Mouse (Mus musculus) lung, postnatal 0 days (tissue): ENCODE data around the gene Mrps11.

Experiments
- CTCF ChIP-seq: IDR thresholded peaks from 2 replicates; pipeline ENCODE4 v1.5.1; 2016; ENCODE audit warnings: antibody characterized with exemption, mild to moderate bottlenecking
- EP300 ChIP-seq: IDR thresholded peaks from 2 replicates; pipeline ENCODE4 v1.6.1; 2016; ENCODE audit warnings: antibody characterized with exemption, mild to moderate bottlenecking, control low read depth

DNA sequence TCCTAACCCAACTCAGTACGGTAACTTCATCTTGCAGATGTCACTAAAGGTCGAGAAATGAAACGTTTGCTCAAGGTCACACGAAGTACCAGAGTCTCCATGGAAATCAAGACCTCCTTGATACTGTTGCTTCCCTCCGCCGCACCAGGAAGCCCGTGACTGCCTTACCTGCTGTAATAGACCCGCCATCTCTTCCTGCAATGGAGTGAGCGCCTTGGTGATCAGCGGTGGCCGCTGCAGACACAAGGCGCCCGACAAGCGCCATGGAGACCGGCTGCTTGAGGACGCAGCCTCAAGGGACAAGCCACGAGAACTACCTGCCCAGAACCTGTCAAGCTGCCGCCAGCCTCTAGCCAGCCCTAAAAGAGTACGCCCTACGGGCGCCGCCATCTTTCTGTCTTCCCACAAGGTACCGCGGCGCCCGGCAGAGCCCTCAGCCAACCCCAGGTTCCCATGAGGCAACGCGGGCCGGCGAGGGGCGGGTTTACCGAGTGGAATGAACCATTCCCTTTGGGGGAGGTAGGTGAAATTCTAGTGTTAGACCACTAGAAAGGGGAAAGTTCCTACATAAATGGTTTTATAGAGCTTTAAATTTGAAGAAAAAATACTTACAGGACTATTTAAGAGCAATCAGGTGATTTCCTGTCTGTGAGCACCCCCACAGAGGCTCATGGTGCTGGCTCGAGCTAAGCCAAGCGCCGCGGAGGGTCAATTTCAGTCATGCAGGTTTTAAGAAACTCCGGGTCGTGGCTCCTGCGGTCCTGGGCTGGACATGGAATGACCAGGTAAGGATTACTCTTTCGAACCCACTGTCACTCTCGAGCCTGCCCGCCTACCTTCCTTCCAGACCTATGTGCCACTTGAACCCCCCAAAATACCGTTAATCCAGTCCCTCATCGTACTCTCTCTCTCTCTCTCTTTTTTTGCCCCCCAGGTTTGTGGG lies at the start of gene Mrps11, which contains the start of gene Mrpl46:
- TF ChIP-seq EP300 = peak; percentile 64; the same call in 1 of the 2 replicates
- TF ChIP-seq CTCF = no peak
